Mouse (Mus musculus): ENCODE measurements around the gene Mllt11. TPM values are rescaled to one million over a fixed set of nuclear protein-coding genes. Genes with fewer than 3 reads are reported as not detected.

Mllt11 gene
- polyA plus RNA-seq, 1 experiment from 2014 or later, result 545 TPM

- Histone ChIP-seq H3K4me3 (replicated peaks; ENCODE audit: low read depth, low read length) (no peak overlapping the region), H3K27ac (replicated peaks; ENCODE audit: low read depth, low read length) (no peak overlapping the region), H3K36me3 (ENCODE audit: control insufficient read depth, insufficient read depth, low read length) (peaks cover 66% of the 10 kb centered on the region), H3K9me3 (ENCODE audit: control insufficient read depth, low read length) (no peaks in the 10 kb centered on the region), H3K9ac (replicated peaks; ENCODE audit: low read length) (no peak overlapping the region), H3K27me3 (ENCODE audit: control insufficient read depth, insufficient read depth, low read length) (no peaks in the 10 kb centered on the region), H3K4me2 (ENCODE audit: low read length) (no peak overlapping the region), H3K4me1 (ENCODE audit: control insufficient read depth, insufficient read depth, low read length) (no peaks in the 10 kb centered on the region)
- no peak for DNase-seq
- no peak for ATAC-seq (ENCODE audit: low FRiP score, low TSS enrichment)
- 92% methylated on average over 6 of the region's 6 CpGs for WGBS
Measured at GRCm38 (mm10) chr3:95186888-95187287, 45.1 kb downstream of the Mllt11 start.

GRCm38 (mm10) chr3:95186100-95186499 is 45.9 kb downstream of the Mllt11 start:
- no peaks in the 10 kb centered on the region for H3K4me1 ChIP-seq (ENCODE audit: control insufficient read depth, insufficient read depth, low read length)
- H3K27me3 ChIP-seq (ENCODE audit: control insufficient read depth, insufficient read depth, low read length), result no peaks in the 10 kb centered on the region
- H3K36me3 ChIP-seq (ENCODE audit: control insufficient read depth, insufficient read depth, low read length), result peaks cover 66% of the 10 kb centered on the region
- H3K27ac ChIP-seq (replicated peaks; ENCODE audit: low read depth, low read length), result no peak overlapping the region
- WGBS, result 89% methylated on average over 2 of the region's 2 CpGs
- no peaks in the 10 kb centered on the region for H3K9me3 ChIP-seq (ENCODE audit: control insufficient read depth, low read length)
- no peak overlapping the region for H3K9ac ChIP-seq (replicated peaks; ENCODE audit: low read length)
- no peak overlapping the region for H3K4me2 ChIP-seq (ENCODE audit: low read length)
- no peak for DNase-seq
- no peak overlapping the region for H3K4me3 ChIP-seq (replicated peaks; ENCODE audit: low read depth, low read length)
- ATAC-seq (ENCODE audit: low FRiP score, low TSS enrichment), result no peak

- H3K4me3 ChIP-seq (replicated peaks; ENCODE audit: low read depth, low read length), result no peak overlapping the region
- no peak for ATAC-seq (ENCODE audit: low FRiP score, low TSS enrichment)
- WGBS, result 93% methylated on average over 9 of the region's 9 CpGs
- no peak overlapping the region for H3K9ac ChIP-seq (replicated peaks; ENCODE audit: low read length)
- no peak for DNase-seq
- no peak overlapping the region for H3K4me2 ChIP-seq (ENCODE audit: low read length)
- H3K27ac ChIP-seq (replicated peaks; ENCODE audit: low read depth, low read length), result no peak overlapping the region
- H3K4me1 ChIP-seq (ENCODE audit: control insufficient read depth, insufficient read depth, low read length), result no peaks in the 10 kb centered on the region
- H3K36me3 ChIP-seq (ENCODE audit: control insufficient read depth, insufficient read depth, low read length), result peaks cover 61% of the 10 kb centered on the region
- H3K9me3 ChIP-seq (ENCODE audit: control insufficient read depth, low read length), result no peaks in the 10 kb centered on the region
- H3K27me3 ChIP-seq (ENCODE audit: control insufficient read depth, insufficient read depth, low read length), result no peaks in the 10 kb centered on the region
Measured at GRCm38 (mm10) chr3:95184796-95185577, 47.0 kb downstream of the Mllt11 start.

- DNase-seq, result no peak
- H3K4me1 ChIP-seq (ENCODE audit: control insufficient read depth, insufficient read depth, low read length), result no peaks in the 10 kb centered on the region
- no peak overlapping the region for H3K4me3 ChIP-seq (replicated peaks; ENCODE audit: low read depth, low read length)
- no peaks in the 10 kb centered on the region for H3K9me3 ChIP-seq (ENCODE audit: control insufficient read depth, low read length)
- WGBS, result 71% methylated on average over 1 of the region's 1 CpGs
- H3K36me3 ChIP-seq (ENCODE audit: control insufficient read depth, insufficient read depth, low read length), result peaks cover 30% of the 10 kb centered on the region
- no peaks in the 10 kb centered on the region for H3K27me3 ChIP-seq (ENCODE audit: control insufficient read depth, insufficient read depth, low read length)
- H3K9ac ChIP-seq (replicated peaks; ENCODE audit: low read length), result no peak overlapping the region
- no peak overlapping the region for H3K4me2 ChIP-seq (ENCODE audit: low read length)
- no peak for ATAC-seq (ENCODE audit: low FRiP score, low TSS enrichment)
- no peak overlapping the region for H3K27ac ChIP-seq (replicated peaks; ENCODE audit: low read depth, low read length)
Measured at GRCm38 (mm10) chr3:95181841-95182240, 50.1 kb downstream of the Mllt11 start.

- 81% methylated on average over 3 of the region's 3 CpGs for WGBS
- no peak overlapping the region for H3K4me3 ChIP-seq (replicated peaks; ENCODE audit: low read depth, low read length)
- DNase-seq (no peak), ATAC-seq (ENCODE audit: low FRiP score, low TSS enrichment) (no peak)
- H3K4me1 ChIP-seq (ENCODE audit: control insufficient read depth, insufficient read depth, low read length), result no peaks in the 10 kb centered on the region
- no peak overlapping the region for H3K4me2 ChIP-seq (ENCODE audit: low read length)
- H3K27me3 ChIP-seq (ENCODE audit: control insufficient read depth, insufficient read depth, low read length), result no peaks in the 10 kb centered on the region
- H3K9me3 ChIP-seq (ENCODE audit: control insufficient read depth, low read length), result no peaks in the 10 kb centered on the region
- peaks cover 12% of the 10 kb centered on the region for H3K36me3 ChIP-seq (ENCODE audit: control insufficient read depth, insufficient read depth, low read length)
- H3K27ac ChIP-seq (replicated peaks; ENCODE audit: low read depth, low read length), result no peak overlapping the region
- H3K9ac ChIP-seq (replicated peaks; ENCODE audit: low read length), result no peak overlapping the region
Measured at GRCm38 (mm10) chr3:95179890-95180289, 52.1 kb downstream of the Mllt11 start.

- Histone ChIP-seq H3K4me3 (replicated peaks; ENCODE audit: low read depth, low read length) (no peak overlapping the region), H3K9ac (replicated peaks; ENCODE audit: low read length) (no peak overlapping the region), H3K27ac (replicated peaks; ENCODE audit: low read depth, low read length) (no peak overlapping the region), H3K4me1 (ENCODE audit: control insufficient read depth, insufficient read depth, low read length) (no peaks in the 10 kb centered on the region), H3K36me3 (ENCODE audit: control insufficient read depth, insufficient read depth, low read length) (peaks cover 4% of the 10 kb centered on the region), H3K27me3 (ENCODE audit: control insufficient read depth, insufficient read depth, low read length) (no peaks in the 10 kb centered on the region), H3K9me3 (ENCODE audit: control insufficient read depth, low read length) (no peaks in the 10 kb centered on the region), H3K4me2 (ENCODE audit: low read length) (no peak overlapping the region)
- DNase-seq, result no peak
- 88% methylated on average over 5 of the region's 5 CpGs for WGBS
- no peak for ATAC-seq (ENCODE audit: low FRiP score, low TSS enrichment)
Measured at GRCm38 (mm10) chr3:95178948-95179347, 53.0 kb downstream of the Mllt11 start.

- DNase-seq (no peak), ATAC-seq (ENCODE audit: low FRiP score, low TSS enrichment) (no peak)
- Histone ChIP-seq H3K27me3 (ENCODE audit: control insufficient read depth, insufficient read depth, low read length) (peaks cover 4% of the 10 kb centered on the region; the same call in 1 of the 2 replicates), H3K4me3 (replicated peaks; ENCODE audit: low read depth, low read length) (no peak overlapping the region), H3K4me1 (ENCODE audit: control insufficient read depth, insufficient read depth, low read length) (peaks cover 7% of the 10 kb centered on the region; the same call in 1 of the 2 replicates), H3K9ac (replicated peaks; ENCODE audit: low read length) (no peak overlapping the region), H3K9me3 (ENCODE audit: control insufficient read depth, low read length) (no peaks in the 10 kb centered on the region), H3K27ac (replicated peaks; ENCODE audit: low read depth, low read length) (no peak overlapping the region), H3K36me3 (ENCODE audit: control insufficient read depth, insufficient read depth, low read length) (peaks cover 15% of the 10 kb centered on the region), H3K4me2 (ENCODE audit: low read length) (no peak overlapping the region)
- 83% methylated on average over 6 of the region's 6 CpGs for WGBS
Measured at GRCm38 (mm10) chr3:95177583-95177982, 54.4 kb downstream of the Mllt11 start.

- no peak for ATAC-seq (ENCODE audit: low FRiP score, low TSS enrichment)
- Histone ChIP-seq H3K9ac (replicated peaks; ENCODE audit: low read length) (no peak overlapping the region), H3K27me3 (ENCODE audit: control insufficient read depth, insufficient read depth, low read length) (peaks cover 15% of the 10 kb centered on the region), H3K36me3 (ENCODE audit: control insufficient read depth, insufficient read depth, low read length) (peaks cover 26% of the 10 kb centered on the region), H3K4me2 (ENCODE audit: low read length) (no peak overlapping the region), H3K27ac (replicated peaks; ENCODE audit: low read depth, low read length) (no peak overlapping the region), H3K4me1 (ENCODE audit: control insufficient read depth, insufficient read depth, low read length) (peaks cover 7% of the 10 kb centered on the region; the same call in 1 of the 2 replicates), H3K9me3 (ENCODE audit: control insufficient read depth, low read length) (no peaks in the 10 kb centered on the region), H3K4me3 (replicated peaks; ENCODE audit: low read depth, low read length) (no peak overlapping the region)
- no peak for DNase-seq
- 50% methylated on average over 3 of the region's 3 CpGs for WGBS
Measured at GRCm38 (mm10) chr3:95176500-95176899, 55.5 kb downstream of the Mllt11 start.

- Histone ChIP-seq H3K27me3 (ENCODE audit: control insufficient read depth, insufficient read depth, low read length) (peaks cover 39% of the 10 kb centered on the region), H3K27ac (replicated peaks; ENCODE audit: low read depth, low read length) (no peak overlapping the region), H3K4me1 (ENCODE audit: control insufficient read depth, insufficient read depth, low read length) (peaks cover 7% of the 10 kb centered on the region; the same call in 1 of the 2 replicates), H3K36me3 (ENCODE audit: control insufficient read depth, insufficient read depth, low read length) (peaks cover 50% of the 10 kb centered on the region), H3K9ac (replicated peaks; ENCODE audit: low read length) (no peak overlapping the region), H3K4me2 (ENCODE audit: low read length) (peak overlapping the region; percentile 24; the same call in 1 of the 2 replicates), H3K9me3 (ENCODE audit: control insufficient read depth, low read length) (no peaks in the 10 kb centered on the region), H3K4me3 (replicated peaks; ENCODE audit: low read depth, low read length) (no peak overlapping the region)
- DNase-seq (peak; percentile 87), ATAC-seq (ENCODE audit: low FRiP score, low TSS enrichment) (peak; percentile 65)
- 3% methylated on average over 16 of the region's 16 CpGs for WGBS
Measured at GRCm38 (mm10) chr3:95174011-95174592, 57.9 kb downstream of the Mllt11 start.
